8 mouse cellular contexts compared by ENCODE assay signal in genomic region chr4:32572118-32572517, GRCm38 (mm10). TPM values are rescaled to one million over a fixed set of nuclear protein-coding genes. Genes with fewer than 3 reads are reported as not detected.
DNase-seq lines count a peak whose midpoint lies in the region; ATAC-seq and TF ChIP-seq lines count a peak whose summit lies in the region.

No protein-coding gene starts in this region.

- no peak overlapping the region for H3K4me3 ChIP-seq in forebrain, embryonic 10.5 days
- H3K4me3 ChIP-seq in intestine, embryonic 14.5 days (ENCODE audit: low read depth, low read length): no peak overlapping the region
- H3K4me3 ChIP-seq in liver, embryonic 14.5 days (ENCODE audit: insufficient read depth in 1 of 2, low read depth in 2 of 2, low read length in 2 of 2): no peak overlapping the region

- H3K4me2 ChIP-seq in intestine, embryonic 14.5 days (ENCODE audit: low read length): no peak overlapping the region
- H3K4me2 ChIP-seq in liver, embryonic 14.5 days (ENCODE audit: low read depth): no peak overlapping the region

- ATAC-seq in intestine, embryonic 14.5 days (replicated peaks; ENCODE audit: low FRiP score, low TSS enrichment, low read depth): peak; percentile 65
- no peak for ATAC-seq in liver, embryonic 14.5 days (ENCODE audit: insufficient read depth)

- peak; percentile 65 for DNase-seq in thymus, postnatal 0 days (ENCODE audit: low spot score)
- DNase-seq in thymus, adult 18-20 months: no peak
- DNase-seq in brain, adult 2 months (ENCODE audit: low read depth, low spot score): peak; percentile 81
- DNase-seq in forebrain, embryonic 10.5 days (ENCODE audit: extremely low spot score, low spot score): peak; percentile 37
- DNase-seq in intestine, embryonic 14.5 days (ENCODE audit: low spot score): peak; percentile 73
- DNase-seq in liver, embryonic 14.5 days (ENCODE audit: low read depth in 3 of 3, low spot score in 3 of 3): no peak
- DNase-seq in natural killer cell, adult 2 months (ENCODE audit: low spot score in 2 of 2): peak; percentile 50 to 64
- DNase-seq in spleen, postnatal 4 days (ENCODE audit: low spot score in 2 of 2): no peak

- no peak for TF ChIP-seq EP300 in liver, embryonic 14.5 days (IDR thresholded peaks at IDR 0.05; ENCODE audit: low read depth)

- TF ChIP-seq CTCF in liver, embryonic 14.5 days (IDR thresholded peaks at IDR 0.05; ENCODE audit: low read depth): peak; percentile 60

- no peak overlapping the region for H3K27ac ChIP-seq in forebrain, embryonic 10.5 days
- no peak overlapping the region for H3K27ac ChIP-seq in intestine, embryonic 14.5 days (ENCODE audit: low read depth)
- H3K27ac ChIP-seq in liver, embryonic 14.5 days: no peak overlapping the region

- no peak overlapping the region for H3K9ac ChIP-seq in intestine, embryonic 14.5 days (ENCODE audit: low read length)
- no peak overlapping the region for H3K9ac ChIP-seq in liver, embryonic 14.5 days (replicated peaks)

- H3K36me3 ChIP-seq in forebrain, embryonic 10.5 days (replicated peaks): peaks cover 3% of the 10 kb centered on the region; the same call in 1 of the 2 replicates
- peaks cover 6% of the 10 kb centered on the region; the same call in 1 of the 2 replicates for H3K36me3 ChIP-seq in intestine, embryonic 14.5 days (ENCODE audit: control insufficient read depth, insufficient read depth, low read length)
- H3K36me3 ChIP-seq in liver, embryonic 14.5 days (replicated peaks; ENCODE audit: control insufficient read depth, insufficient read depth, low read depth): no peaks in the 10 kb centered on the region

- peaks cover 25% of the 10 kb centered on the region for H3K4me1 ChIP-seq in forebrain, embryonic 10.5 days
- H3K4me1 ChIP-seq in intestine, embryonic 14.5 days (replicated peaks; ENCODE audit: control insufficient read depth, insufficient read depth, low read length): peaks cover 11% of the 10 kb centered on the region
- peaks cover 0 to 12% of the 10 kb centered on the region in 2 experiments; a peak in 2 of 4 replicates for H3K4me1 ChIP-seq in liver, embryonic 14.5 days (replicated peaks; ENCODE audit: control insufficient read depth in 2 of 2, insufficient read depth in 2 of 2, low read length in 1 of 2)

- no peaks in the 10 kb centered on the region for H3K9me3 ChIP-seq in forebrain, embryonic 10.5 days
- no peaks in the 10 kb centered on the region for H3K9me3 ChIP-seq in intestine, embryonic 14.5 days (ENCODE audit: control insufficient read depth, low read length)
- no peaks in the 10 kb centered on the region for H3K9me3 ChIP-seq in liver, embryonic 14.5 days (ENCODE audit: control insufficient read depth, low read length)

- WGBS in forebrain, embryonic 10.5 days: 59% methylated on average over 1 of the region's 1 CpGs
- 67% methylated on average over 1 of the region's 1 CpGs for WGBS in intestine, embryonic 14.5 days
- 50% methylated on average over 1 of the region's 1 CpGs for WGBS in liver, embryonic 14.5 days (ENCODE audit: insufficient replicate concordance)

- H3K27me3 ChIP-seq in forebrain, embryonic 10.5 days (ENCODE audit: poor library complexity, severe bottlenecking): no peaks in the 10 kb centered on the region
- no peaks in the 10 kb centered on the region for H3K27me3 ChIP-seq in intestine, embryonic 14.5 days (replicated peaks; ENCODE audit: control insufficient read depth, insufficient read depth, low read length)
- H3K27me3 ChIP-seq in liver, embryonic 14.5 days (ENCODE audit: control insufficient read depth, insufficient read depth, low read length): no peaks in the 10 kb centered on the region

RNA-seq across cellular contexts. Expression of gene Gja10, which starts 30.4 kb away (rescaled TPM):
- polyA plus RNA-seq in thymus, postnatal 0 days (2015; fragmentation: Nextera tagmentation; extraction: Ambion mirVana): 0.08 TPM in 1 of 2 replicates, not detected in the other
- not detected in 2 replicates for polyA plus RNA-seq in forebrain, embryonic 10.5 days (2016; fragmentation: Nextera tagmentation; extraction: Ambion mirVana)
- polyA plus RNA-seq in intestine, embryonic 14.5 days (2014; fragmentation: Nextera tagmentation; extraction: Ambion mirVana): 0.09 TPM in 1 of 2 replicates, not detected in the other
- 0.03 TPM in 1 of 2 replicates, not detected in the other for polyA plus RNA-seq in liver, embryonic 14.5 days (2012; rRNA removed)
- not detected in 2 replicates for polyA plus RNA-seq in liver, embryonic 14.5 days (2014; fragmentation: Nextera tagmentation; extraction: Ambion mirVana)

RNA-seq across cellular contexts. Expression of gene Casp8ap2, which starts 43.1 kb away (rescaled TPM):
- polyA plus RNA-seq in thymus, postnatal 0 days (2015; fragmentation: Nextera tagmentation; extraction: Ambion mirVana): 76.7 and 77.5 TPM in 2 replicates
- 82.0 and 82.3 TPM in 2 replicates for polyA plus RNA-seq in forebrain, embryonic 10.5 days (2016; fragmentation: Nextera tagmentation; extraction: Ambion mirVana)
- polyA plus RNA-seq in intestine, embryonic 14.5 days (2014; fragmentation: Nextera tagmentation; extraction: Ambion mirVana): 49.4 and 49.5 TPM in 2 replicates
- polyA plus RNA-seq in liver, embryonic 14.5 days (2012; rRNA removed): 4.6 and 5.9 TPM in 2 replicates
- polyA plus RNA-seq in liver, embryonic 14.5 days (2014; fragmentation: Nextera tagmentation; extraction: Ambion mirVana): 25.2 and 25.5 TPM in 2 replicates

Comparison
In these comparisons a context has a peak if more than half of its experiments do, and no peak if none do; other contexts are left out.
1. DNase-seq: peak in thymus, postnatal 0 days (single experiment), brain, adult 2 months (single experiment), forebrain, embryonic 10.5 days (single experiment), intestine, embryonic 14.5 days (single experiment) and natural killer cell, adult 2 months (2 of 2); none in thymus, adult 18-20 months (0 of 2), liver, embryonic 14.5 days (0 of 3) and spleen, postnatal 4 days (0 of 2).